Mouse (Mus musculus): ENCODE results near the gene Ssrp1. TPM values are rescaled to one million over a fixed set of nuclear protein-coding genes. Genes with fewer than 3 reads are reported as not detected.
A peak's percentile ranks its signal among the peaks of the same experiment; 100 is the strongest.

The Ssrp1 gene
- polyA plus RNA-seq, 1 experiment, result 248 TPM

GRCm38 (mm10) chr2:85053192-85053816 is 16.3 kb downstream of the Ssrp1 start:
- Histone ChIP-seq H3K4me3 (ENCODE audit: control insufficient read depth, insufficient read depth, low read length) (no peak overlapping the region), H3K27me3 (ENCODE audit: control insufficient read depth, insufficient read depth, low read length) (no peaks in the 10 kb centered on the region), H3K27ac (ENCODE audit: control insufficient read depth, insufficient read depth, low read length) (no peak overlapping the region), H3K4me1 (replicated peaks; ENCODE audit: control insufficient read depth, insufficient read depth, low read length) (peaks cover 5% of the 10 kb centered on the region), H3K36me3 (ENCODE audit: control insufficient read depth, insufficient read depth, low read length) (no peaks in the 10 kb centered on the region)
- WGBS, result 93% methylated on average over 5 of the region's 5 CpGs
- DNase-seq, result no peak
- no peak for TF ChIP-seq POLR2A (IDR thresholded peaks at IDR 0.05; ENCODE audit: control insufficient read depth, extremely low read depth, insufficient read depth, low read length, poor library complexity)
- no peak for TF ChIP-seq CTCF (IDR thresholded peaks at IDR 0.05; ENCODE audit: borderline replicate concordance, control insufficient read depth, extremely low read depth, insufficient read depth, low read length, poor library complexity)

GRCm38 (mm10) chr2:85056711-85057110 is 19.7 kb downstream of the Ssrp1 start:
- no peak for DNase-seq
- 72% methylated on average over 5 of the region's 5 CpGs for WGBS
- H3K27ac ChIP-seq (ENCODE audit: control insufficient read depth, insufficient read depth, low read length), result no peak overlapping the region
- TF ChIP-seq CTCF (IDR thresholded peaks at IDR 0.05; ENCODE audit: borderline replicate concordance, control insufficient read depth, extremely low read depth, insufficient read depth, low read length, poor library complexity), result no peak
- no peak for TF ChIP-seq POLR2A (IDR thresholded peaks at IDR 0.05; ENCODE audit: control insufficient read depth, extremely low read depth, insufficient read depth, low read length, poor library complexity)
- H3K27me3 ChIP-seq (ENCODE audit: control insufficient read depth, insufficient read depth, low read length), result no peaks in the 10 kb centered on the region
- H3K4me3 ChIP-seq (ENCODE audit: control insufficient read depth, insufficient read depth, low read length), result no peak overlapping the region
- no peaks in the 10 kb centered on the region for H3K36me3 ChIP-seq (ENCODE audit: control insufficient read depth, insufficient read depth, low read length)
- H3K4me1 ChIP-seq (replicated peaks; ENCODE audit: control insufficient read depth, insufficient read depth, low read length), result peaks cover 8% of the 10 kb centered on the region

- Histone ChIP-seq H3K27me3 (ENCODE audit: control insufficient read depth, insufficient read depth, low read length) (no peaks in the 10 kb centered on the region), H3K4me1 (replicated peaks; ENCODE audit: control insufficient read depth, insufficient read depth, low read length) (peaks cover 8% of the 10 kb centered on the region), H3K4me3 (ENCODE audit: control insufficient read depth, insufficient read depth, low read length) (no peak overlapping the region), H3K27ac (ENCODE audit: control insufficient read depth, insufficient read depth, low read length) (no peak overlapping the region), H3K36me3 (ENCODE audit: control insufficient read depth, insufficient read depth, low read length) (no peaks in the 10 kb centered on the region)
- WGBS, result 95% methylated on average over 6 of the region's 6 CpGs
- no peak for DNase-seq
- no peak for TF ChIP-seq POLR2A (IDR thresholded peaks at IDR 0.05; ENCODE audit: control insufficient read depth, extremely low read depth, insufficient read depth, low read length, poor library complexity)
- TF ChIP-seq CTCF (IDR thresholded peaks at IDR 0.05; ENCODE audit: borderline replicate concordance, control insufficient read depth, extremely low read depth, insufficient read depth, low read length, poor library complexity), result no peak
These were observed 22.6 kb downstream of the Ssrp1 start for GRCm38 (mm10) chr2:85059677-85060076.

GRCm38 (mm10) chr2:85060591-85061060 is 23.6 kb downstream of the Ssrp1 start:
- TF ChIP-seq CTCF (IDR thresholded peaks at IDR 0.05; ENCODE audit: borderline replicate concordance, control insufficient read depth, extremely low read depth, insufficient read depth, low read length, poor library complexity) (no peak), POLR2A (IDR thresholded peaks at IDR 0.05; ENCODE audit: control insufficient read depth, extremely low read depth, insufficient read depth, low read length, poor library complexity) (no peak)
- 7% methylated on average over 10 of the region's 11 CpGs for WGBS
- Histone ChIP-seq H3K27ac (ENCODE audit: control insufficient read depth, insufficient read depth, low read length) (no peak overlapping the region), H3K4me3 (ENCODE audit: control insufficient read depth, insufficient read depth, low read length) (peak overlapping the region; percentile 51), H3K4me1 (replicated peaks; ENCODE audit: control insufficient read depth, insufficient read depth, low read length) (peaks cover 8% of the 10 kb centered on the region), H3K27me3 (ENCODE audit: control insufficient read depth, insufficient read depth, low read length) (no peaks in the 10 kb centered on the region), H3K36me3 (ENCODE audit: control insufficient read depth, insufficient read depth, low read length) (no peaks in the 10 kb centered on the region)
- peak; percentile 43 for DNase-seq

GRCm38 (mm10) chr2:85061107-85061541 is 24.1 kb downstream of the Ssrp1 start:
- Histone ChIP-seq H3K27ac (ENCODE audit: control insufficient read depth, insufficient read depth, low read length) (no peak overlapping the region), H3K36me3 (ENCODE audit: control insufficient read depth, insufficient read depth, low read length) (no peaks in the 10 kb centered on the region), H3K4me1 (replicated peaks; ENCODE audit: control insufficient read depth, insufficient read depth, low read length) (peaks cover 8% of the 10 kb centered on the region), H3K4me3 (ENCODE audit: control insufficient read depth, insufficient read depth, low read length) (peak overlapping the region; percentile 51), H3K27me3 (ENCODE audit: control insufficient read depth, insufficient read depth, low read length) (no peaks in the 10 kb centered on the region)
- 24% methylated on average over 10 of the region's 10 CpGs for WGBS
- DNase-seq, result no peak
- TF ChIP-seq POLR2A (IDR thresholded peaks at IDR 0.05; ENCODE audit: control insufficient read depth, extremely low read depth, insufficient read depth, low read length, poor library complexity) (no peak), CTCF (IDR thresholded peaks at IDR 0.05; ENCODE audit: borderline replicate concordance, control insufficient read depth, extremely low read depth, insufficient read depth, low read length, poor library complexity) (no peak)

- TF ChIP-seq POLR2A (IDR thresholded peaks at IDR 0.05; ENCODE audit: control insufficient read depth, extremely low read depth, insufficient read depth, low read length, poor library complexity), result no peak
- no peak for TF ChIP-seq CTCF (IDR thresholded peaks at IDR 0.05; ENCODE audit: borderline replicate concordance, control insufficient read depth, extremely low read depth, insufficient read depth, low read length, poor library complexity)
- Histone ChIP-seq H3K27ac (ENCODE audit: control insufficient read depth, insufficient read depth, low read length) (no peak overlapping the region), H3K27me3 (ENCODE audit: control insufficient read depth, insufficient read depth, low read length) (no peaks in the 10 kb centered on the region), H3K4me1 (replicated peaks; ENCODE audit: control insufficient read depth, insufficient read depth, low read length) (peaks cover 8% of the 10 kb centered on the region), H3K36me3 (ENCODE audit: control insufficient read depth, insufficient read depth, low read length) (no peaks in the 10 kb centered on the region), H3K4me3 (ENCODE audit: control insufficient read depth, insufficient read depth, low read length) (no peak overlapping the region)
- WGBS, result 91% methylated on average over 12 of the region's 12 CpGs
- DNase-seq, result no peak
These were observed 28.3 kb downstream of the Ssrp1 start for GRCm38 (mm10) chr2:85065141-85065875.
